In genomic region chr7:145215476-145215875, GRCm38 (mm10) we compare ENCODE assay signal across 16 mouse cellular contexts. TPM values are rescaled to one million over a fixed set of nuclear protein-coding genes. Genes with fewer than 3 reads are reported as not detected.
A peak's percentile ranks its signal among the peaks of the same experiment; 100 is the strongest.
DNase-seq lines count a peak whose midpoint lies in the region; ATAC-seq and TF ChIP-seq lines count a peak whose summit lies in the region.
"Had no signal": no experiment of that assay in that cellular context is flagged by ENCODE, and none has a peak within 500 bp of the region (broad histone marks: within the 10 kb centered on the region; RNA-seq: fewer than 3 reads in every experiment).

No protein-coding gene starts in this region.

- no peak overlapping the region for H3K27ac ChIP-seq in hindbrain, embryonic 12.5 days
- H3K27ac ChIP-seq: midbrain, embryonic 12.5 days had no signal

- TF ChIP-seq CTCF in lung, adult 2 months (IDR thresholded peaks at IDR 0.05; ENCODE audit: insufficient read depth, low read length), result no peak

- no peaks in the 10 kb centered on the region for H3K36me3 ChIP-seq in hindbrain, embryonic 12.5 days
- H3K36me3 ChIP-seq: midbrain, embryonic 12.5 days had no signal

- no peak overlapping the region for H3K9ac ChIP-seq in hindbrain, embryonic 12.5 days
- H3K9ac ChIP-seq: midbrain, embryonic 12.5 days had no signal

- no peaks in the 10 kb centered on the region for H3K9me3 ChIP-seq in hindbrain, embryonic 12.5 days (replicated peaks)
- H3K9me3 ChIP-seq: midbrain, embryonic 12.5 days had no signal

- peaks cover 7% of the 10 kb centered on the region for H3K27me3 ChIP-seq in hindbrain, embryonic 12.5 days

- no peak for TF ChIP-seq POLR2A in lung, adult 2 months (IDR thresholded peaks at IDR 0.05; ENCODE audit: borderline replicate concordance, extremely low read depth, low read depth, low read length)

- H3K4me3 ChIP-seq in lung, adult 2 months (replicated peaks; ENCODE audit: extremely low read depth, low read depth, low read length), result no peak overlapping the region
- H3K4me3 ChIP-seq in hindbrain, embryonic 12.5 days, result no peak overlapping the region
- H3K4me3 ChIP-seq: midbrain, embryonic 12.5 days had no signal

- no peak overlapping the region for H3K4me2 ChIP-seq in hindbrain, embryonic 12.5 days (replicated peaks)
- H3K4me2 ChIP-seq: midbrain, embryonic 12.5 days had no signal

- ATAC-seq in common myeloid progenitor, adult 5-6 weeks (replicated peaks; ENCODE audit: low read depth, poor library complexity, severe bottlenecking), result peak; percentile 73
- ATAC-seq in megakaryocyte progenitor cell, adult 5-6 weeks (replicated peaks; ENCODE audit: poor library complexity), result peak; percentile 82
- no peak for ATAC-seq in hindbrain, embryonic 12.5 days (ENCODE audit: low FRiP score)

- H3K4me1 ChIP-seq in lung, adult 2 months (ENCODE audit: control insufficient read depth, insufficient read depth, low read length), result no peaks in the 10 kb centered on the region
- peaks cover 24% of the 10 kb centered on the region for H3K4me1 ChIP-seq in hindbrain, embryonic 12.5 days

- WGBS in lung, adult 2 months, result 66% methylated on average over 4 of the region's 4 CpGs
- 85% methylated on average over 4 of the region's 4 CpGs for WGBS in hindbrain, embryonic 12.5 days

- DNase-seq in cerebellum, postnatal 10 days, result peak; percentile 56 to 58
- DNase-seq in cerebellum, adult 9-10 months, result no peak
- DNase-seq in lung, postnatal 36 days, result peak; percentile 47
- DNase-seq in lung, adult 2 months, result no peak
- DNase-seq in urinary bladder, postnatal 36 days (ENCODE audit: low spot score in 2 of 2), result no peak
- DNase-seq: cerebellum, postnatal 36 days; gastrocnemius, postnatal 10 days; liver; right cerebral cortex, postnatal 14 days; thymus, postnatal 4 days had no signal

RNA-seq across cellular contexts. Expression of gene 1810010D01Rik, which starts 7.6 kb away (rescaled TPM):
- polyA plus RNA-seq in lung, adult 2 months (2012; rRNA removed), result 5.6 and 8.4 TPM in 2 replicates
- not detected in 2 replicates for total RNA-seq in common myeloid progenitor, adult 5-6 weeks (2017)
- not detected in 2 replicates for total RNA-seq in megakaryocyte progenitor cell, adult 5-6 weeks (2015)
- total RNA-seq in megakaryocyte progenitor cell, adult 5-6 weeks (2017), result not detected in 2 replicates
- 0.35 TPM in 1 of 2 replicates, not detected in the other for polyA plus RNA-seq in hindbrain, embryonic 12.5 days (2016; fragmentation: Nextera tagmentation; extraction: Ambion mirVana)
- polyA plus RNA-seq: heart, postnatal 0 days; lung, embryonic 16.5 days had no signal

Comparison
In these comparisons a context has a peak if more than half of its experiments do, and no peak if none do; other contexts are left out.
1. DNase-seq: peak in cerebellum, postnatal 10 days (2 of 2) and lung, postnatal 36 days (single experiment); none in cerebellum, adult 9-10 months (single experiment), lung, adult 2 months (single experiment) and urinary bladder, postnatal 36 days (0 of 2).